Mouse (Mus musculus) heart, postnatal 0 days (tissue): ENCODE data around the gene Cep112. TPM values are rescaled to one million over a fixed set of nuclear protein-coding genes. Genes with fewer than 3 reads are reported as not detected.

Experiments used
- ATAC-seq: fragments of 200-750 bp; cut with Nextera tagmentation; 2 replicates; pipeline ENCODE4 v1.8.0; 2017; ENCODE audit warnings: low read depth, moderate number of reproducible peaks, moderate library complexity; ENCODE audit not compliant: insufficient read depth
- DNase-seq: peaks from one replicate; pipeline ENCODE4 v3.0.0-alpha.2; 2016; ENCODE audit warnings: low spot score
- H3K27ac ChIP-seq: fragments of 300-500 bp; sonication (generic); 2 replicates; pipeline ENCODE4 v1.5.1; 2014; ENCODE audit warnings: low read depth, mild to moderate bottlenecking
- H3K27me3 ChIP-seq: fragments of 300-500 bp; sonication (generic); 2 replicates; pipeline ENCODE4 v1.6.1; 2014; ENCODE audit warnings: low read length, mixed read lengths; ENCODE audit not compliant: control insufficient read depth, insufficient read depth
- H3K36me3 ChIP-seq: fragments of 300-500 bp; sonication (generic); replicated peaks from 2 replicates; pipeline ENCODE4 v1.6.1; 2014; ENCODE audit warnings: low read length, mixed read lengths; ENCODE audit not compliant: control insufficient read depth, insufficient read depth
- H3K4me1 ChIP-seq: fragments of 300-500 bp; sonication (generic); 2 replicates; pipeline ENCODE4 v1.6.1; 2014; ENCODE audit warnings: antibody characterized with exemption; ENCODE audit not compliant: control insufficient read depth, insufficient read depth
- H3K4me2 ChIP-seq: fragments of 300-500 bp; sonication (generic); 2 replicates; pipeline ENCODE4 v1.6.1; 2014; ENCODE audit warnings: low read depth, mild to moderate bottlenecking, low read length, moderate library complexity
- H3K4me3 ChIP-seq: fragments of 300-500 bp; sonication (generic); 2 replicates; pipeline ENCODE4 v1.5.1; 2014; ENCODE audit warnings: low read depth, low read length
- H3K9ac ChIP-seq: fragments of 300-500 bp; sonication (generic); replicated peaks from 2 replicates; pipeline ENCODE4 v1.6.1; 2014; ENCODE audit warnings: low read depth, low read length, mixed read lengths
- H3K9me3 ChIP-seq: fragments of 300-500 bp; sonication (generic); replicated peaks from 2 replicates; pipeline ENCODE4 v1.6.1; 2016; ENCODE audit warnings: low read length; ENCODE audit not compliant: control insufficient read depth
- CTCF ChIP-seq: IDR thresholded peaks from 2 replicates; pipeline ENCODE4 v1.5.1; 2016; ENCODE audit warnings: antibody characterized with exemption, control low read depth, low read depth
- EP300 ChIP-seq: IDR thresholded peaks from 2 replicates; pipeline ENCODE4 v1.6.1; 2016; ENCODE audit warnings: antibody characterized with exemption, low read depth
- WGBS: fragments of 180-500 bp; shearing (Covaris S2); extraction: QIAGEN DNeasy Blood & Tissue Kit; methylation state at CpG from one replicate; pipeline ENCODE4 v1.1.7; 2014; 5-methylcytosine and 5-hydroxymethylcytosine counted together
- polyA plus RNA-seq: library from polyadenylated mRNA; unstranded; fragments of >200 nt; fragmentation: Nextera tagmentation; extraction: Ambion mirVana; gene quantifications from 2 replicates; pipeline ENCODE4 v1.2.1, GENCODE M21; 2015
- total RNA-seq: library from RNA; depleted of rRNA; stranded (reverse); fragments of >200 nt; gene quantifications from 2 replicates; pipeline ENCODE4 v1.2.3, GENCODE M21; 2014; ENCODE audit warnings: low replicate concordance

Gene Cep112
- total and polyA plus RNA-seq, 2 experiments from 2014 or later, result 1.2 to 5.8 TPM

DNA sequence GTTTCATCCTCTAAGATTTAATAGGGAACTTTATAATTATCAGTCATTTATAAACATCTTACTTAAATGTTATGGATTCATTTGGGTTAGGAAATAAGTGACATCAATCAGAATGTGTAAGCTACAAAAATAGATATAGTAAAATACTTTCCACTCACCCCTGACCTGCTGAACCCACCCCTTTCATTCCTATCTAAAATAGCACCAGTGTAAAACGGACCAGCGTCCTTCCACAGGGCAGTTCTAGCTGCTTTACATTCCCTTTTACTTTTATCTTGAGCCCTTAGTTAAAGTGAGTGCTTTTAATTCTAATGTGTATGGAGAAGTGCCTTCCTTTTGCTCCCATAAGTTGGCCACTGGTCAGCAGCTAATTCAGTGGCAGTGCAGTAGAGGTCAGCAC lies 230.6 kb downstream of the Cep112 start:
- peak; percentile 69 for ATAC-seq
- peak overlapping the region; percentile 41; the same call in 1 of the 2 replicates for H3K27ac ChIP-seq

DNA sequence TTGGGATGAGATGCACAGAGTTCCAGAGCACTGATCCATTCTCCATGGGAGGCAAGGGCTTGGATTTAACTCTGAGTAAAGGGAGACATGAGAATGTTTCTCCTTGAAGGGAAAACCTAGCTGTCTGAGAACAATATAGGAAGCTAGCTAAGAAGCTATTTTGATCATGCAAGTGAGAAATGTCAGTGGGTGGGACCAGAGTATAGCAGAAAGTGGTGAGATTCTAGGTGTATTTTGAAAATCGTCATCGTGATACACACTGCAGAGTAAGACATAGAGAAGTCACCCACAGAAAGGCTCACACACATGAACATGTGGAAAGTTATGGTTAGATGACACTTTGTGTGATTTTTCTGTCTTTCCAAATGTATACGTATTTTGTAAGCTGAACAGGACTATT lies 257.0 kb downstream of the Cep112 start:
- 82% methylated on average over 3 of the region's 3 CpGs for WGBS
- no peak for ATAC-seq
- no peak for TF ChIP-seq EP300
- no peak for TF ChIP-seq CTCF

More for the DNA sequence above, 230.6 kb downstream of the Cep112 start:
- H3K4me1 ChIP-seq, result 0 out of 2 replicates have a peak, but pooled peaks cover 6% of the 10 kb centered on the region
- H3K4me3 ChIP-seq, result no peak overlapping the region
- H3K27me3 ChIP-seq, result no peaks in the 10 kb centered on the region
- H3K36me3 ChIP-seq, result no peaks in the 10 kb centered on the region
- 13% methylated on average over 2 of the region's 2 CpGs for WGBS
- no peaks in the 10 kb centered on the region for H3K9me3 ChIP-seq
- TF ChIP-seq CTCF (no peak; the same call in 1 of the 2 replicates), EP300 (no peak)
- H3K9ac ChIP-seq, result no peak overlapping the region
- no peak overlapping the region for H3K4me2 ChIP-seq
- DNase-seq, result no peak

DNA sequence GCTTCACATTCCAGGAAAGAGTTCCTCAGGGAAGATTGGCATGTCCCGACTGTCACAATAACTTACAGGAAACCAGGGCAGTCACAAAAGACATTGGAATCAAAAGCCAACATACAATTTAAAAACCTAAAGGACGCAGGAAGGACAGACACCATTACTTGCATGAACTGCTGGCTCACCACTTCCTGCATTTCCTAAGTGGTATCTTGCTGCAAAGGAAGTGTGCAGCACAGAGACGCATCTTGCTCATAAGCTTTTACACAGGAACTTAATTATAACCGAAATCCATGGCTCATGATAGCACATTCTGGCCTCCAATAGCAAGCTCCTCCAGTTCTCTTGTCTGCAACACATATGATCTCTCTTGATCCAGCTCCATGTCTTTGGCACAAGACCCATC lies 271.6 kb downstream of the Cep112 start:
- 60% methylated on average over 4 of the region's 4 CpGs for WGBS
- ATAC-seq, result no peak

More for the DNA sequence above, 257.0 kb downstream of the Cep112 start:
- H3K27me3 ChIP-seq, result no peaks in the 10 kb centered on the region
- no peak overlapping the region for H3K4me3 ChIP-seq
- H3K36me3 ChIP-seq, result no peaks in the 10 kb centered on the region
- no peak overlapping the region for H3K4me2 ChIP-seq
- H3K4me1 ChIP-seq, result no peaks in the 10 kb centered on the region
- no peak for DNase-seq
- no peak overlapping the region for H3K27ac ChIP-seq
- H3K9me3 ChIP-seq, result 0 out of 2 replicates have a peak, but pooled peaks cover 6% of the 10 kb centered on the region
- H3K9ac ChIP-seq, result no peak overlapping the region

DNA sequence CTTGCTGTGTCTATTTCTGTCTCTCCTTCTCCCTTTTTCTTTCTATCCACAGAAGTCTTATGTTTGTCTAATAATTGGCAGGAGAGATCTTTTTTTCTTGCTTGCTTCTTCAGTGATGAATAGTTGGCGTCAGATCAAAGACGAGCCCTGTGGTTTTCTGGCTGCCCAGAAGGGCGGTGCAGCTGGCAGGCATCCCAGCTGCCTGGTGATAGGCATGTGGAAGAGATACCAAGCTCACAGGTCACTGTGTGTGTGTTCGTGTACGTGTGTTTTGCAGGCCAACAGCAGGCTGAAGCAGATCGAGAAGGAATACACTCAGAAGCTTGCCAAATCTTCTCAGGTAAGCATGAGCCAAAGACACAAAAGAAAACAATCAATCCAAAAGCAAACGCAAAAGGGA lies 327.3 kb downstream of the Cep112 start:
- H3K9me3 ChIP-seq, result no peaks in the 10 kb centered on the region
- TF ChIP-seq EP300 (no peak; the same call in 1 of the 2 replicates), CTCF (no peak)
- peak; percentile 76 for DNase-seq
- WGBS, result 10% methylated on average over 7 of the region's 7 CpGs
- no peaks in the 10 kb centered on the region for H3K36me3 ChIP-seq
- H3K4me3 ChIP-seq, result no peak overlapping the region
- peaks cover 27% of the 10 kb centered on the region for H3K4me1 ChIP-seq
- peak; percentile 84 for ATAC-seq
- peak overlapping the region; percentile 26 for H3K4me2 ChIP-seq
- no peak overlapping the region for H3K9ac ChIP-seq
- no peaks in the 10 kb centered on the region for H3K27me3 ChIP-seq
- H3K27ac ChIP-seq, result peak overlapping the region; percentile 21; the same call in 1 of the 2 replicates

More for the DNA sequence above, 271.6 kb downstream of the Cep112 start:
- no peak overlapping the region for H3K4me2 ChIP-seq
- no peak overlapping the region for H3K9ac ChIP-seq
- no peak overlapping the region for H3K27ac ChIP-seq
- H3K36me3 ChIP-seq, result no peaks in the 10 kb centered on the region
- H3K9me3 ChIP-seq, result no peaks in the 10 kb centered on the region
- no peak for TF ChIP-seq CTCF
- TF ChIP-seq EP300, result no peak
- no peak for DNase-seq
- H3K27me3 ChIP-seq, result no peaks in the 10 kb centered on the region
- no peak overlapping the region for H3K4me3 ChIP-seq
- no peaks in the 10 kb centered on the region for H3K4me1 ChIP-seq

DNA sequence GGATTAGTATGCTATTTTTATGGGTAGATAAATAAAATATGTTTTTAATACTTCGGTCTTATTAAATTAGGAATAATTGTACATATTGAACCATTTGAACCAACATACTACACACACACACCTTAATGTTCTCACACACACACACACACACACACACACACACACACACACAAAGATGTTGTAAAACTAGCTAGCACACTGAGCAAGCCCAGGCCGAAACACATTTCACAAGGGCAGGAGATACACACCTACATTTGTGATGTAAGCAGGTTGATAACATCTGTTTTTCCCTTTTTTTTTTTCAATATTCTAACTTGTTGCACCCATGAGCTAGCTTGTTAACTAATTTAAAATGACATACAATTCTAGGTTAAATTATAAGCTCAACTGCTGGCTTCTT lies 327.8 kb downstream of the Cep112 start:
- Histone ChIP-seq H3K4me1 (peaks cover 31% of the 10 kb centered on the region), H3K9me3 (no peaks in the 10 kb centered on the region), H3K4me3 (no peak overlapping the region), H3K27ac (peak overlapping the region; percentile 21; the same call in 1 of the 2 replicates), H3K36me3 (no peaks in the 10 kb centered on the region), H3K4me2 (no peak overlapping the region), H3K9ac (no peak overlapping the region), H3K27me3 (no peaks in the 10 kb centered on the region)
- no peak for TF ChIP-seq EP300
- TF ChIP-seq CTCF, result no peak
- ATAC-seq (no peak), DNase-seq (no peak)
- WGBS, result 73% methylated on average over 2 of the region's 2 CpGs
